ENCODE assay signal across 8 mouse cellular contexts in the genomic region with DNA sequence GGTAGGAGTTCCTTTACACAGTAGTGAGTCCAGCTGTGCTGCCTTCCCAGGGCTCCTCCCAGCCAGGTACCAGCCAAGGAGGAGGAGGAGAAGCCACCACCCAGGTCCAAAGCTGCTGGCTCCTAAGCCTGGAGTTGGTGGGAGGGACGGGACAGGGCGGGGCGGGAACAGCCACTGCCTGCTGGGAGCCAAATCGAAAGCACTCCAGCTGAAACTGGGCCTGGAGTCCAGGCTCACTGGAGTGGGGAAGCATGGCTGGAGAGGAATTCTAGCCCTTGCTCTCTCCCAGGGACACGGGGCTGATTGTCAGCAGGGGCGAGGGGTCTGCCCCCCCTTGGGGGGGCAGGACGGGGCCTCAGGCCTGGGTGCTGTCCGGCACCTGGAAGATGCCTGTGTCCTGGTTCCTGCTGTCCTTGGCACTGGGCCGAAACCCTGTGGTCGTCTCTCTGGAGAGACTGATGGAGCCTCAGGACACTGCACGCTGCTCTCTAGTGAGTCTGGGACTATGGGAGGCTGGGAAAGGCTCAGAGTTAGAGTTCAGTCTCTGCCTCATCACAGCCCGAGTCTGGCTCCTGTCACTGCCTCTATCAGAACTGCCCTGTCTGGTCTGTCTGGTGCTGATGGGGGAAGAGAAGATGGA. TPM values are rescaled to one million over a fixed set of nuclear protein-coding genes. Genes with fewer than 3 reads are reported as not detected.
DNase-seq lines count a peak whose midpoint lies in the region; ATAC-seq and TF ChIP-seq lines count a peak whose summit lies in the region.

A gene (plus strand): TSS at position 131 of the 640 bp plus-strand sequence.

- peak within 1 kb of the TSS; percentile 63 for H3K27ac ChIP-seq in intestine, embryonic 15.5 days
- no peak within 1 kb of the TSS for H3K27ac ChIP-seq in liver, embryonic 14.5 days

- ATAC-seq in intestine, embryonic 15.5 days = peak; percentile 75
- 0 out of 2 replicates have a peak, but pooled peaks have one; percentile 29 for ATAC-seq in liver, embryonic 14.5 days (ENCODE audit: insufficient read depth)

- no peak for TF ChIP-seq EP300 in liver, embryonic 14.5 days (IDR thresholded peaks at IDR 0.05; ENCODE audit: low read depth)

- peak within 1 kb of the TSS; percentile 55 for H3K9ac ChIP-seq in intestine, embryonic 15.5 days
- no peak within 1 kb of the TSS for H3K9ac ChIP-seq in liver, embryonic 14.5 days (replicated peaks)

- peak; percentile 76 for DNase-seq in ES-CJ7 (ENCODE audit: low read depth, low spot score)
- peak; percentile 68 to 88 for DNase-seq in adrenal gland, adult (ENCODE audit: inconsistent age in 2 of 2, low spot score in 1 of 2)
- DNase-seq in gastrocnemius, postnatal 36 days = peak; percentile 63 to 66
- DNase-seq in liver, embryonic 14.5 days (ENCODE audit: low read depth in 3 of 3, low spot score in 3 of 3) = no peak
- peak; percentile 80 for DNase-seq in testis, postnatal 10 days (ENCODE audit: low spot score)
- DNase-seq in frontal cortex, postnatal 14 days (ENCODE audit: low spot score in 2 of 2) = no peak
- no peak for DNase-seq in left cerebral cortex, postnatal 14 days (ENCODE audit: low spot score in 2 of 2)

- H3K4me3 ChIP-seq in intestine, embryonic 15.5 days (replicated peaks) = peak within 1 kb of the TSS; percentile 30
- H3K4me3 ChIP-seq in liver, embryonic 14.5 days (ENCODE audit: insufficient read depth in 1 of 2, low read depth in 2 of 2, low read length in 2 of 2) = no peak within 1 kb of the TSS

- H3K9me3 ChIP-seq in intestine, embryonic 15.5 days = no peaks in the 10 kb centered on the region
- H3K9me3 ChIP-seq in liver, embryonic 14.5 days (ENCODE audit: control insufficient read depth, low read length) = no peaks in the 10 kb centered on the region

- no peak for TF ChIP-seq CTCF in liver, embryonic 14.5 days (IDR thresholded peaks at IDR 0.05; ENCODE audit: low read depth)

- H3K4me1 ChIP-seq in intestine, embryonic 15.5 days (replicated peaks) = peaks cover 23% of the 10 kb centered on the region
- 0 out of 4 replicates have a peak, but pooled peaks cover 0 to 2% of the 10 kb centered on the region in 2 experiments for H3K4me1 ChIP-seq in liver, embryonic 14.5 days (replicated peaks; ENCODE audit: control insufficient read depth in 2 of 2, insufficient read depth in 2 of 2, low read length in 1 of 2)

- H3K4me2 ChIP-seq in intestine, embryonic 15.5 days (replicated peaks) = peak within 1 kb of the TSS; percentile 67
- H3K4me2 ChIP-seq in liver, embryonic 14.5 days (ENCODE audit: low read depth) = peak within 1 kb of the TSS; percentile 34

- no peaks in the 10 kb centered on the region for H3K27me3 ChIP-seq in intestine, embryonic 15.5 days (replicated peaks)
- H3K27me3 ChIP-seq in liver, embryonic 14.5 days (ENCODE audit: control insufficient read depth, insufficient read depth, low read length) = peaks cover 11% of the 10 kb centered on the region

- H3K36me3 ChIP-seq in intestine, embryonic 15.5 days = no peaks in the 10 kb centered on the region
- H3K36me3 ChIP-seq in liver, embryonic 14.5 days (replicated peaks; ENCODE audit: control insufficient read depth, insufficient read depth, low read depth) = no peaks in the 10 kb centered on the region

- intact Hi-C loops in gastrocnemius, postnatal 36 days (cut with DNase I) = no loop called here
- intact Hi-C loops in left cerebral cortex, postnatal 14 days (cut with DNase I) = no loop called here

- WGBS in intestine, embryonic 15.5 days = 17% methylated on average over 12 of the region's 12 CpGs
- 29% methylated on average over 12 of the region's 12 CpGs for WGBS in liver, embryonic 14.5 days (ENCODE audit: insufficient replicate concordance)

RNA-seq across cellular contexts. Expression of the gene that starts here (rescaled TPM):
- total RNA-seq in gastrocnemius, postnatal 36 days (2021) = 1 to 10 TPM; 3.8 to 5.1 TPM
- polyA plus RNA-seq in intestine, embryonic 15.5 days (2015; fragmentation: Nextera tagmentation; extraction: Ambion mirVana) = 26.6 and 27.2 TPM in 2 replicates
- 3.4 and 4.3 TPM in 2 replicates for polyA plus RNA-seq in liver, embryonic 14.5 days (2012; rRNA removed)
- 3.4 and 5.6 TPM in 2 replicates for polyA plus RNA-seq in liver, embryonic 14.5 days (2014; fragmentation: Nextera tagmentation; extraction: Ambion mirVana)
- total RNA-seq in left cerebral cortex, postnatal 14 days (2021) = 1 to 10 TPM; 3.9 to 5.4 TPM

Comparison
In these comparisons a context has a peak if more than half of its experiments do, and no peak if none do; other contexts are left out.
1. DNase-seq: peak in ES-CJ7 (single experiment), adrenal gland, adult (2 of 2), gastrocnemius, postnatal 36 days (2 of 2) and testis, postnatal 10 days (single experiment); none in liver, embryonic 14.5 days (0 of 3), frontal cortex, postnatal 14 days (0 of 2) and left cerebral cortex, postnatal 14 days (0 of 2).